Mouse (Mus musculus): Measurements from ENCODE around the gene Nup50.

- no peak for TF ChIP-seq MYOG (IDR thresholded peaks at IDR 0.05; ENCODE audit: control insufficient read depth in 1 of 3, insufficient read depth in 1 of 3, insufficient read length in 2 of 3, low read depth in 2 of 3)
- TF ChIP-seq POLR2AphosphoS2 (IDR thresholded peaks at IDR 0.05; ENCODE audit: insufficient read length, low read depth) = no peak
- TF ChIP-seq CEBPB (IDR thresholded peaks at IDR 0.05; ENCODE audit: insufficient read depth, poor library complexity, severe bottlenecking) = no peak
- no peak for TF ChIP-seq TCF12 (IDR thresholded peaks at IDR 0.05; ENCODE audit: insufficient read depth, poor library complexity, severe bottlenecking)
- TF ChIP-seq POLR2A (IDR thresholded peaks at IDR 0.05; ENCODE audit: insufficient read length, low read depth) = no peak
- no peak for TF ChIP-seq MYOD1 (IDR thresholded peaks at IDR 0.05; ENCODE audit: control insufficient read depth in 1 of 3, insufficient read length in 2 of 3, low read depth in 2 of 3)
- no peak for TF ChIP-seq E2F4 (IDR thresholded peaks at IDR 0.05; ENCODE audit: insufficient read depth)
- no peak for TF ChIP-seq REST (IDR thresholded peaks at IDR 0.05; ENCODE audit: insufficient read depth, insufficient read length)
- TF ChIP-seq USF1 (IDR thresholded peaks at IDR 0.05; ENCODE audit: low read depth) = no peak
- no peak for TF ChIP-seq MAX (IDR thresholded peaks at IDR 0.05; ENCODE audit: low read depth)
- no peak for TF ChIP-seq SRF (IDR thresholded peaks at IDR 0.05; ENCODE audit: control insufficient read depth, insufficient read length, low read depth)
These were observed 49.8 kb downstream of the Nup50 start for GRCm38 (mm10) chr15:84972860-84973543.
